Mouse (Mus musculus): Measurements from ENCODE around the gene Zc3h10. TPM values are rescaled to one million over a fixed set of nuclear protein-coding genes. Genes with fewer than 3 reads are reported as not detected.

Gene Zc3h10
- total and polyA plus RNA-seq, 2 experiments from 2014 or later, result 12.8 to 15.0 TPM

- TF ChIP-seq CTCF (IDR thresholded peaks at IDR 0.05; ENCODE audit: low read depth), result no peak
- Histone ChIP-seq H3K4me3 (ENCODE audit: low read depth, low read length) (no peak overlapping the region), H3K4me1 (ENCODE audit: insufficient read depth) (peaks cover 6% of the 10 kb centered on the region; the same call in 1 of the 2 replicates), H3K36me3 (ENCODE audit: insufficient read depth) (no peaks in the 10 kb centered on the region), H3K27ac (ENCODE audit: low read depth, low read length) (no peak overlapping the region), H3K4me2 (ENCODE audit: low read depth) (no peak overlapping the region), H3K9ac (no peak overlapping the region), H3K9me3 (ENCODE audit: low read length) (no peaks in the 10 kb centered on the region), H3K27me3 (ENCODE audit: insufficient read depth, low read length) (0 out of 2 replicates have a peak, but pooled peaks cover 4% of the 10 kb centered on the region)
- no peak for ATAC-seq
- 73% methylated on average over 6 of the region's 6 CpGs for WGBS
- no peak for DNase-seq
These were observed 25.2 kb downstream of the Zc3h10 start for GRCm38 (mm10) chr10:128522351-128522750.

- no peak overlapping the region for H3K4me3 ChIP-seq (ENCODE audit: low read depth, low read length)
- H3K4me2 ChIP-seq (ENCODE audit: low read depth), result no peak overlapping the region
- DNase-seq, result no peak
- H3K4me1 ChIP-seq (ENCODE audit: insufficient read depth), result 0 out of 2 replicates have a peak, but pooled peaks cover 3% of the 10 kb centered on the region
- TF ChIP-seq CTCF (IDR thresholded peaks at IDR 0.05; ENCODE audit: low read depth), result no peak
- ATAC-seq, result no peak
- WGBS, result 85% methylated on average over 16 of the region's 16 CpGs
- H3K9ac ChIP-seq, result no peak overlapping the region
- no peak overlapping the region for H3K27ac ChIP-seq (ENCODE audit: low read depth, low read length)
- no peaks in the 10 kb centered on the region for H3K27me3 ChIP-seq (ENCODE audit: insufficient read depth, low read length)
- no peaks in the 10 kb centered on the region for H3K9me3 ChIP-seq (ENCODE audit: low read length)
- no peaks in the 10 kb centered on the region for H3K36me3 ChIP-seq (ENCODE audit: insufficient read depth)
These were observed 27.0 kb downstream of the Zc3h10 start for GRCm38 (mm10) chr10:128520591-128520990.

- 0 out of 2 replicates have a peak, but pooled peaks have one; percentile 45 for ATAC-seq
- H3K4me2 ChIP-seq (ENCODE audit: low read depth), result no peak overlapping the region
These were observed 28.7 kb downstream of the Zc3h10 start for GRCm38 (mm10) chr10:128518833-128519232.

GRCm38 (mm10) chr10:128516677-128517076 lies 30.9 kb downstream of the Zc3h10 start:
- H3K4me3 ChIP-seq (ENCODE audit: low read depth, low read length), result no peak overlapping the region
- H3K27me3 ChIP-seq (ENCODE audit: insufficient read depth, low read length), result no peaks in the 10 kb centered on the region
- DNase-seq (no peak), ATAC-seq (no peak)
- H3K4me2 ChIP-seq (ENCODE audit: low read depth), result no peak overlapping the region
- WGBS, result 19% methylated on average over 6 of the region's 6 CpGs
- no peaks in the 10 kb centered on the region for H3K9me3 ChIP-seq (ENCODE audit: low read length)
- no peak overlapping the region for H3K9ac ChIP-seq
- H3K4me1 ChIP-seq (ENCODE audit: insufficient read depth), result no peaks in the 10 kb centered on the region
- H3K27ac ChIP-seq (ENCODE audit: low read depth, low read length), result no peak overlapping the region
- H3K36me3 ChIP-seq (ENCODE audit: insufficient read depth), result no peaks in the 10 kb centered on the region; the same call in 1 of the 2 replicates
- no peak for TF ChIP-seq CTCF (IDR thresholded peaks at IDR 0.05; ENCODE audit: low read depth)

More at GRCm38 (mm10) chr10:128518833-128519232, 28.7 kb downstream of the Zc3h10 start:
- Histone ChIP-seq H3K4me3 (ENCODE audit: low read depth, low read length) (no peak overlapping the region), H3K27ac (ENCODE audit: low read depth, low read length) (no peak overlapping the region), H3K9me3 (ENCODE audit: low read length) (no peaks in the 10 kb centered on the region), H3K4me1 (ENCODE audit: insufficient read depth) (no peaks in the 10 kb centered on the region), H3K9ac (no peak overlapping the region), H3K27me3 (ENCODE audit: insufficient read depth, low read length) (no peaks in the 10 kb centered on the region), H3K36me3 (ENCODE audit: insufficient read depth) (no peaks in the 10 kb centered on the region; the same call in 1 of the 2 replicates)
- DNase-seq, result peak; percentile 16
- 69% methylated on average over 7 of the region's 7 CpGs for WGBS
- TF ChIP-seq CTCF (IDR thresholded peaks at IDR 0.05; ENCODE audit: low read depth), result peak; percentile 55

GRCm38 (mm10) chr10:128516029-128516428 lies 31.5 kb downstream of the Zc3h10 start:
- no peaks in the 10 kb centered on the region for H3K9me3 ChIP-seq (ENCODE audit: low read length)
- H3K36me3 ChIP-seq (ENCODE audit: insufficient read depth), result no peaks in the 10 kb centered on the region; the same call in 1 of the 2 replicates
- H3K27ac ChIP-seq (ENCODE audit: low read depth, low read length), result no peak overlapping the region
- H3K4me1 ChIP-seq (ENCODE audit: insufficient read depth), result no peaks in the 10 kb centered on the region
- H3K4me3 ChIP-seq (ENCODE audit: low read depth, low read length), result no peak overlapping the region
- H3K27me3 ChIP-seq (ENCODE audit: insufficient read depth, low read length), result no peaks in the 10 kb centered on the region
- no peak overlapping the region for H3K9ac ChIP-seq
- no peak for DNase-seq
- ATAC-seq, result no peak
- TF ChIP-seq CTCF (IDR thresholded peaks at IDR 0.05; ENCODE audit: low read depth), result no peak
- WGBS, result 19% methylated on average over 20 of the region's 20 CpGs
- 0 out of 2 replicates have a peak overlapping the region, but pooled peaks have one; percentile 8 for H3K4me2 ChIP-seq (ENCODE audit: low read depth)

GRCm38 (mm10) chr10:128515044-128515443 lies 32.5 kb downstream of the Zc3h10 start:
- H3K36me3 ChIP-seq (ENCODE audit: insufficient read depth), result peaks cover 8% of the 10 kb centered on the region
- H3K27me3 ChIP-seq (ENCODE audit: insufficient read depth, low read length), result no peaks in the 10 kb centered on the region
- no peak overlapping the region for H3K4me3 ChIP-seq (ENCODE audit: low read depth, low read length)
- no peak overlapping the region for H3K9ac ChIP-seq
- no peak overlapping the region for H3K27ac ChIP-seq (ENCODE audit: low read depth, low read length)
- WGBS, result 80% methylated on average over 4 of the region's 4 CpGs
- no peaks in the 10 kb centered on the region for H3K4me1 ChIP-seq (ENCODE audit: insufficient read depth)
- TF ChIP-seq CTCF (IDR thresholded peaks at IDR 0.05; ENCODE audit: low read depth), result no peak
- ATAC-seq (no peak), DNase-seq (no peak)
- no peak overlapping the region for H3K4me2 ChIP-seq (ENCODE audit: low read depth)
- H3K9me3 ChIP-seq (ENCODE audit: low read length), result no peaks in the 10 kb centered on the region

- Histone ChIP-seq H3K4me1 (ENCODE audit: insufficient read depth) (no peaks in the 10 kb centered on the region), H3K9me3 (ENCODE audit: low read length) (no peaks in the 10 kb centered on the region), H3K27me3 (ENCODE audit: insufficient read depth, low read length) (no peaks in the 10 kb centered on the region), H3K27ac (ENCODE audit: low read depth, low read length) (no peak overlapping the region), H3K36me3 (ENCODE audit: insufficient read depth) (peaks cover 19% of the 10 kb centered on the region), H3K9ac (no peak overlapping the region), H3K4me3 (ENCODE audit: low read depth, low read length) (no peak overlapping the region), H3K4me2 (ENCODE audit: low read depth) (no peak overlapping the region)
- TF ChIP-seq CTCF (IDR thresholded peaks at IDR 0.05; ENCODE audit: low read depth), result no peak
- ATAC-seq (no peak), DNase-seq (no peak)
- WGBS, result 84% methylated on average over 12 of the region's 12 CpGs
These were observed 35.8 kb downstream of the Zc3h10 start for GRCm38 (mm10) chr10:128511761-128512160.
